Comparison of ENCODE assay signal across 17 mouse cellular contexts in the genomic region with DNA sequence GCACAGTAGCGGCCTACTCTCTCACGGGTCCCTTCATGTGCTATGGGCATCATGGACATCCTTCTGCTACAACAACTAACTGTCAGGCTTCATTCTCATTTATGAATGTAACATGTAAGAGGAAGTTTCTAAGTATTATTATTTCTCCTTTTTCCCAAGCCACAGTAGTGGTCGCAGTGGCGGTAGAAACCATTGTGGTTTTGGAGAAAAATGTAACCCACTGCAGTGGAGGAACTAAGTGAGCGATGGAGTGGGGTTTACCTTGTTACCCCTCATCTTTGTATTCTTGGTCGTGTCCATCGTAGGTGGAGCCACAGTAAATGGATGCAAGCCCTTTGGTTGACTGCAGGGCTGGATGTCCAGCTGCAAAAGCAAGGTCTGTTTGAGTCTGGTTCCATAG.
"Had no signal": no experiment of that assay in that cellular context is flagged by ENCODE, and none has a peak within 500 bp of the region (broad histone marks: within the 10 kb centered on the region; RNA-seq: fewer than 3 reads in every experiment).

No protein-coding gene starts in this region.

- H3K27ac ChIP-seq: liver, embryonic 14.5 days; midbrain, embryonic 10.5 days; midbrain, embryonic 12.5 days had no signal

- H3K9me3 ChIP-seq: midbrain, embryonic 10.5 days; midbrain, embryonic 12.5 days had no signal

- DNase-seq: lung, adult 18-20 months; lung, embryonic 14.5 days; lung, postnatal 10 days; lung, postnatal 4 days; midbrain, embryonic 14.5 days; right cerebral cortex, adult 18-20 months; right cerebral cortex, postnatal 25 days; right cerebral cortex, postnatal 4 days; spleen, adult 18-20 months; thymus, adult 18-20 months; thymus, postnatal 14 days; thymus, postnatal 36 days had no signal

- H3K4me2 ChIP-seq: lung, embryonic 14.5 days; midbrain, embryonic 12.5 days had no signal

- H3K4me1 ChIP-seq: midbrain, embryonic 10.5 days; midbrain, embryonic 12.5 days had no signal

- H3K36me3 ChIP-seq: midbrain, embryonic 10.5 days; midbrain, embryonic 12.5 days had no signal

- H3K9ac ChIP-seq: liver, embryonic 14.5 days; lung, embryonic 14.5 days; midbrain, embryonic 12.5 days had no signal

- H3K27me3 ChIP-seq: midbrain, embryonic 12.5 days had no signal

- H3K4me3 ChIP-seq: midbrain, embryonic 10.5 days; midbrain, embryonic 12.5 days; myocyte had no signal

- ATAC-seq: midbrain, embryonic 16.5 days had no signal
